Comparison of ENCODE assay signal across 8 mouse cellular contexts in genomic region chr17:34899890-34900243, GRCm38 (mm10). TPM values are rescaled to one million over a fixed set of nuclear protein-coding genes. Genes with fewer than 3 reads are reported as not detected.
DNase-seq lines count a peak whose midpoint lies in the region; ATAC-seq and TF ChIP-seq lines count a peak whose summit lies in the region.

No protein-coding gene starts in this region.

- no peaks in the 10 kb centered on the region for H3K4me1 ChIP-seq in kidney, adult 2 months (ENCODE audit: control insufficient read depth, insufficient read depth, low read length)
- H3K4me1 ChIP-seq in hindbrain, embryonic 16.5 days (ENCODE audit: control insufficient read depth, insufficient read depth, low read depth, low read length) = peaks cover 34% of the 10 kb centered on the region
- H3K4me1 ChIP-seq in liver, postnatal 0 days (ENCODE audit: insufficient read depth) = peaks cover 20% of the 10 kb centered on the region
- no peaks in the 10 kb centered on the region for H3K4me1 ChIP-seq in stomach, postnatal 0 days (replicated peaks; ENCODE audit: control insufficient read depth, insufficient read depth)

- peak overlapping the region; percentile 85 for H3K27ac ChIP-seq in kidney, adult 2 months (ENCODE audit: insufficient read depth, low read depth, low read length)
- H3K27ac ChIP-seq in hindbrain, embryonic 16.5 days (ENCODE audit: low read depth, low read length) = peak overlapping the region; percentile 98; the same call in 1 of the 2 replicates
- H3K27ac ChIP-seq in liver, postnatal 0 days (ENCODE audit: low read depth) = peak overlapping the region; percentile 94
- H3K27ac ChIP-seq in stomach, postnatal 0 days (replicated peaks) = peak overlapping the region; percentile 97

- TF ChIP-seq EP300 in liver, postnatal 0 days (IDR thresholded peaks at IDR 0.05; ENCODE audit: low read depth) = no peak
- no peak for TF ChIP-seq EP300 in stomach, postnatal 0 days (optimal IDR thresholded peaks at IDR 0.05)

- no peaks in the 10 kb centered on the region for H3K27me3 ChIP-seq in kidney, adult 2 months (replicated peaks; ENCODE audit: control insufficient read depth, insufficient read depth, low read length)
- H3K27me3 ChIP-seq in hindbrain, embryonic 16.5 days (replicated peaks; ENCODE audit: control insufficient read depth, insufficient read depth, low read length) = no peaks in the 10 kb centered on the region
- H3K27me3 ChIP-seq in liver, postnatal 0 days (ENCODE audit: insufficient read depth, low read length) = no peaks in the 10 kb centered on the region
- H3K27me3 ChIP-seq in stomach, postnatal 0 days (ENCODE audit: control insufficient read depth, insufficient read depth, low read length) = no peaks in the 10 kb centered on the region

- no peak for ATAC-seq in hindbrain, embryonic 16.5 days
- ATAC-seq in liver, postnatal 0 days = no peak
- no peak for ATAC-seq in stomach, postnatal 0 days (ENCODE audit: low FRiP score, low TSS enrichment)

- 0% methylated on average over 5 of the region's 5 CpGs for WGBS in kidney, adult 2 months
- WGBS in hindbrain, embryonic 16.5 days = 3% methylated on average over 5 of the region's 5 CpGs
- WGBS in liver, postnatal 0 days (ENCODE audit: insufficient replicate concordance) = under 1% methylated on average over 5 of the region's 5 CpGs
- WGBS in stomach, postnatal 0 days = 0% methylated on average over 5 of the region's 5 CpGs

- peak overlapping the region; percentile 89 for H3K4me3 ChIP-seq in kidney, adult 2 months (ENCODE audit: insufficient read depth, low read depth, low read length)
- peak overlapping the region; percentile 87 for H3K4me3 ChIP-seq in hindbrain, embryonic 16.5 days (ENCODE audit: low read length)
- H3K4me3 ChIP-seq in liver, postnatal 0 days (ENCODE audit: low read depth, low read length) = peak overlapping the region; percentile 90
- peak overlapping the region; percentile 88 for H3K4me3 ChIP-seq in stomach, postnatal 0 days (ENCODE audit: low read depth, low read length)

- H3K36me3 ChIP-seq in kidney, adult 2 months (ENCODE audit: control insufficient read depth, insufficient read depth, low read length) = no peaks in the 10 kb centered on the region; the same call in 1 of the 2 replicates
- H3K36me3 ChIP-seq in hindbrain, embryonic 16.5 days (ENCODE audit: control insufficient read depth, insufficient read depth, low read length) = peaks cover 19% of the 10 kb centered on the region
- H3K36me3 ChIP-seq in liver, postnatal 0 days (replicated peaks; ENCODE audit: insufficient read depth, low read length) = peaks cover 12% of the 10 kb centered on the region; the same call in 1 of the 2 replicates
- H3K36me3 ChIP-seq in stomach, postnatal 0 days (ENCODE audit: control insufficient read depth, insufficient read depth, low read length) = peaks cover 10% of the 10 kb centered on the region; the same call in 1 of the 2 replicates

- TF ChIP-seq POLR2A in kidney, adult 2 months (IDR thresholded peaks at IDR 0.05; ENCODE audit: low read depth, low read length) = no peak

- peak overlapping the region; percentile 87 for H3K4me2 ChIP-seq in hindbrain, embryonic 16.5 days (ENCODE audit: low read length)
- H3K4me2 ChIP-seq in liver, postnatal 0 days (ENCODE audit: low read depth, low read length) = peak overlapping the region; percentile 97
- peak overlapping the region; percentile 91 for H3K4me2 ChIP-seq in stomach, postnatal 0 days (replicated peaks; ENCODE audit: low read depth)

- H3K9me3 ChIP-seq in hindbrain, embryonic 16.5 days (ENCODE audit: control insufficient read depth, low read length) = no peaks in the 10 kb centered on the region
- no peaks in the 10 kb centered on the region for H3K9me3 ChIP-seq in liver, postnatal 0 days (ENCODE audit: low read length)
- no peaks in the 10 kb centered on the region for H3K9me3 ChIP-seq in stomach, postnatal 0 days (ENCODE audit: control insufficient read depth, low read length)

- peak overlapping the region; percentile 98 for H3K9ac ChIP-seq in hindbrain, embryonic 16.5 days (ENCODE audit: low read depth, low read length)
- H3K9ac ChIP-seq in liver, postnatal 0 days (replicated peaks) = peak overlapping the region; percentile 87
- H3K9ac ChIP-seq in stomach, postnatal 0 days (ENCODE audit: low read length) = peak overlapping the region; percentile 93

- TF ChIP-seq CTCF in kidney, adult 2 months (conservative IDR thresholded peaks at IDR 0.05; ENCODE audit: insufficient read depth, insufficient read length, low read depth, low read length) = no peak
- TF ChIP-seq CTCF in liver, postnatal 0 days (IDR thresholded peaks at IDR 0.05; ENCODE audit: low read depth) = no peak
- TF ChIP-seq CTCF in stomach, postnatal 0 days (IDR thresholded peaks at IDR 0.05; ENCODE audit: low read depth) = no peak

- DNase-seq in kidney, adult 2 months = peak; percentile 61
- DNase-seq in kidney, adult 18-20 months = no peak
- peak; percentile 30 for DNase-seq in embryo, embryonic 11 days
- DNase-seq in liver, postnatal 0 days = no peak
- DNase-seq in stomach, postnatal 0 days (ENCODE audit: low spot score) = no peak
- no peak for DNase-seq in cerebellum, postnatal 10 days
- DNase-seq in layer of hippocampus, postnatal 36 days = no peak

RNA-seq across cellular contexts. Expression of gene Ehmt2, which starts 1.6 kb away (rescaled TPM):
- polyA plus RNA-seq in kidney, adult 2 months (2012; rRNA removed) = 134 and 169 TPM in 2 replicates
- polyA plus RNA-seq in hindbrain, embryonic 16.5 days (2015; fragmentation: Nextera tagmentation; extraction: Ambion mirVana) = 81.9 and 95.3 TPM in 2 replicates
- 11.1 TPM in 2 replicates for polyA plus RNA-seq in liver, postnatal 0 days (2015; fragmentation: Nextera tagmentation; extraction: Ambion mirVana)
- polyA plus RNA-seq in stomach, postnatal 0 days (2015; fragmentation: Nextera tagmentation; extraction: Ambion mirVana) = 23.8 and 26.2 TPM in 2 replicates
- total RNA-seq in layer of hippocampus, postnatal 36 days (2021) = 100 to 1,000 TPM; 175 to 182 TPM

RNA-seq across cellular contexts. Expression of gene C2, which starts 1.8 kb away (rescaled TPM):
- polyA plus RNA-seq in kidney, adult 2 months (2012; rRNA removed) = 62.9 and 73.4 TPM in 2 replicates
- polyA plus RNA-seq in hindbrain, embryonic 16.5 days (2015; fragmentation: Nextera tagmentation; extraction: Ambion mirVana) = 1.8 and 2.8 TPM in 2 replicates
- polyA plus RNA-seq in liver, postnatal 0 days (2015; fragmentation: Nextera tagmentation; extraction: Ambion mirVana) = 35.7 and 37.3 TPM in 2 replicates
- 4.8 and 5.5 TPM in 2 replicates for polyA plus RNA-seq in stomach, postnatal 0 days (2015; fragmentation: Nextera tagmentation; extraction: Ambion mirVana)
- total RNA-seq in layer of hippocampus, postnatal 36 days (2021) = 1 to 10 TPM in 1 of 2 experiments, under 1 TPM in 1; 0.22 to 2.0 TPM

RNA-seq across cellular contexts. Expression of gene Slc44a4, which starts 14.4 kb away (rescaled TPM):
- 73.5 and 88.1 TPM in 2 replicates for polyA plus RNA-seq in kidney, adult 2 months (2012; rRNA removed)
- polyA plus RNA-seq in hindbrain, embryonic 16.5 days (2015; fragmentation: Nextera tagmentation; extraction: Ambion mirVana) = 0.21 TPM in 1 of 2 replicates, not detected in the other
- 3.5 and 3.6 TPM in 2 replicates for polyA plus RNA-seq in liver, postnatal 0 days (2015; fragmentation: Nextera tagmentation; extraction: Ambion mirVana)
- polyA plus RNA-seq in stomach, postnatal 0 days (2015; fragmentation: Nextera tagmentation; extraction: Ambion mirVana) = 31.2 and 33.1 TPM in 2 replicates
- total RNA-seq in layer of hippocampus, postnatal 36 days (2021) = under 1 TPM in 1 of 2 experiments, not detected in 1; 0.28 TPM

RNA-seq across cellular contexts. Expression of gene Gm20547, which starts 18.0 kb away (rescaled TPM):
- 0.05 TPM in 1 of 2 replicates, not detected in the other for polyA plus RNA-seq in kidney, adult 2 months (2012; rRNA removed)
- polyA plus RNA-seq in hindbrain, embryonic 16.5 days (2015; fragmentation: Nextera tagmentation; extraction: Ambion mirVana) = not detected in 2 replicates
- polyA plus RNA-seq in liver, postnatal 0 days (2015; fragmentation: Nextera tagmentation; extraction: Ambion mirVana) = 0.25 TPM in 1 of 2 replicates, not detected in the other
- polyA plus RNA-seq in stomach, postnatal 0 days (2015; fragmentation: Nextera tagmentation; extraction: Ambion mirVana) = not detected in 2 replicates
- total RNA-seq in layer of hippocampus, postnatal 36 days (2021) = not detected

RNA-seq across cellular contexts. Expression of gene Zbtb12, which starts 20.6 kb away (rescaled TPM):
- 9.4 and 10.8 TPM in 2 replicates for polyA plus RNA-seq in kidney, adult 2 months (2012; rRNA removed)
- 9.2 and 9.6 TPM in 2 replicates for polyA plus RNA-seq in hindbrain, embryonic 16.5 days (2015; fragmentation: Nextera tagmentation; extraction: Ambion mirVana)
- polyA plus RNA-seq in liver, postnatal 0 days (2015; fragmentation: Nextera tagmentation; extraction: Ambion mirVana) = 0.33 and 0.46 TPM in 2 replicates
- 0.59 and 0.62 TPM in 2 replicates for polyA plus RNA-seq in stomach, postnatal 0 days (2015; fragmentation: Nextera tagmentation; extraction: Ambion mirVana)
- total RNA-seq in layer of hippocampus, postnatal 36 days (2021) = 1 to 10 TPM; 6.9 to 8.0 TPM

Comparison
In these comparisons a context has a peak if more than half of its experiments do, and no peak if none do; other contexts are left out.
1. DNase-seq: peak in kidney, adult 2 months (single experiment) and embryo, embryonic 11 days (single experiment); none in kidney, adult 18-20 months (single experiment), liver, postnatal 0 days (single experiment), stomach, postnatal 0 days (single experiment), cerebellum, postnatal 10 days (0 of 2) and layer of hippocampus, postnatal 36 days (0 of 2).
2. Peak in every context shown above with its lines, with median percentiles within 50 percentile points of each other: H3K27ac ChIP-seq, H3K4me3 ChIP-seq, H3K4me2 ChIP-seq and H3K9ac ChIP-seq.